Mouse (Mus musculus): Measurements from ENCODE around the gene Adamtsl4. TPM values are rescaled to one million over a fixed set of nuclear protein-coding genes. Genes with fewer than 3 reads are reported as not detected.

Adamtsl4 gene
- 5.2 and 6.0 TPM in 2 replicates for polyA plus RNA-seq (2012; rRNA removed)

- Histone ChIP-seq H3K4me1 (ENCODE audit: control insufficient read depth, insufficient read depth, low read length) (no peaks in the 10 kb centered on the region; the same call in 1 of the 2 replicates), H3K36me3 (ENCODE audit: control insufficient read depth, insufficient read depth, low read length) (no peaks in the 10 kb centered on the region), H3K27me3 (replicated peaks; ENCODE audit: control insufficient read depth, insufficient read depth, low read length) (no peaks in the 10 kb centered on the region), H3K27ac (ENCODE audit: insufficient read depth, low read depth, low read length) (peak within 1 kb of the TSS; percentile 49), H3K4me3 (ENCODE audit: insufficient read depth, low read depth, low read length) (peak within 1 kb of the TSS; percentile 49)
- TF ChIP-seq CTCF (conservative IDR thresholded peaks at IDR 0.05; ENCODE audit: insufficient read depth, insufficient read length, low read depth, low read length) (no peak), POLR2A (IDR thresholded peaks at IDR 0.05; ENCODE audit: low read depth, low read length) (no peak)
- DNase-seq, result peak; percentile 74
- WGBS, result 4% methylated on average over 50 of the region's 50 CpGs
Measured at GRCm38 (mm10) chr3:95687524-95688421, at the start of gene Adamtsl4. TSS of gene Adamtsl4 (minus strand) at chr3:95687917.

GRCm38 (mm10) chr3:95735071-95735670 is 47.5 kb upstream of the Adamtsl4 start:
- peak; percentile 27 for DNase-seq
- Histone ChIP-seq H3K27me3 (replicated peaks; ENCODE audit: control insufficient read depth, insufficient read depth, low read length) (no peaks in the 10 kb centered on the region), H3K4me3 (ENCODE audit: insufficient read depth, low read depth, low read length) (no peak overlapping the region), H3K27ac (ENCODE audit: insufficient read depth, low read depth, low read length) (no peak overlapping the region), H3K4me1 (ENCODE audit: control insufficient read depth, insufficient read depth, low read length) (0 out of 2 replicates have a peak, but pooled peaks cover 4% of the 10 kb centered on the region), H3K36me3 (ENCODE audit: control insufficient read depth, insufficient read depth, low read length) (no peaks in the 10 kb centered on the region)
- WGBS, result 87% methylated on average over 12 of the region's 12 CpGs
- no peak for TF ChIP-seq POLR2A (IDR thresholded peaks at IDR 0.05; ENCODE audit: low read depth, low read length)
- no peak for TF ChIP-seq CTCF (conservative IDR thresholded peaks at IDR 0.05; ENCODE audit: insufficient read depth, insufficient read length, low read depth, low read length)

- TF ChIP-seq CTCF (conservative IDR thresholded peaks at IDR 0.05; ENCODE audit: insufficient read depth, insufficient read length, low read depth, low read length) (no peak), POLR2A (IDR thresholded peaks at IDR 0.05; ENCODE audit: low read depth, low read length) (no peak)
- Histone ChIP-seq H3K27ac (ENCODE audit: insufficient read depth, low read depth, low read length) (no peak overlapping the region), H3K36me3 (ENCODE audit: control insufficient read depth, insufficient read depth, low read length) (no peaks in the 10 kb centered on the region), H3K4me1 (ENCODE audit: control insufficient read depth, insufficient read depth, low read length) (0 out of 2 replicates have a peak, but pooled peaks cover 4% of the 10 kb centered on the region), H3K4me3 (ENCODE audit: insufficient read depth, low read depth, low read length) (no peak overlapping the region), H3K27me3 (replicated peaks; ENCODE audit: control insufficient read depth, insufficient read depth, low read length) (no peaks in the 10 kb centered on the region)
- WGBS, result 83% methylated on average over 13 of the region's 13 CpGs
- no peak for DNase-seq
Measured at GRCm38 (mm10) chr3:95734092-95734702, 46.5 kb upstream of the Adamtsl4 start.

- peak; percentile 75 for DNase-seq
- no peaks in the 10 kb centered on the region for H3K27me3 ChIP-seq (replicated peaks; ENCODE audit: control insufficient read depth, insufficient read depth, low read length)
- H3K36me3 ChIP-seq (ENCODE audit: control insufficient read depth, insufficient read depth, low read length), result no peaks in the 10 kb centered on the region
- TF ChIP-seq CTCF (conservative IDR thresholded peaks at IDR 0.05; ENCODE audit: insufficient read depth, insufficient read length, low read depth, low read length) (no peak), POLR2A (IDR thresholded peaks at IDR 0.05; ENCODE audit: low read depth, low read length) (no peak)
- 0 out of 2 replicates have a peak, but pooled peaks cover 4% of the 10 kb centered on the region for H3K4me1 ChIP-seq (ENCODE audit: control insufficient read depth, insufficient read depth, low read length)
- 72% methylated on average over 11 of the region's 11 CpGs for WGBS
- no peak overlapping the region for H3K4me3 ChIP-seq (ENCODE audit: insufficient read depth, low read depth, low read length)
- peak overlapping the region; percentile 8 for H3K27ac ChIP-seq (ENCODE audit: insufficient read depth, low read depth, low read length)
Measured at GRCm38 (mm10) chr3:95732744-95733521, 45.2 kb upstream of the Adamtsl4 start.

DNA sequence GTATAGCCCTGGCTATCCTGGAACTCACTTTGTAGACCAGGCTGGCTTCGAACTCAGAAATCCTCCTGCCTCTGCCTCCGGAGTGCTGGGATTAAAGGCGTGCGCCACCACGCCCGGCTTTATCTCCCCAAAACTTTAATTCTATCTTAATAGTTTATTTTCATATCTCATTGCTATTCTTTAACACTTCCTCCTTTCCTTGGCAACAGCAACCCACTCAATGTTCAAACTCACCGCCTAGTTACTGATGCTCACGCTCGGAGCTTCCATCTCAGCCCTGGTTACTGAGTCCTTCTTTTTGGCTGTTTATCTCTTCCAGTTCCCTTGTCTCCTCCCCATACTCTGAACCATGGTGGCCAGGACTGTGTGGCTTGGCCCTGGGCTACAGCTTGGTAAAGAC is 44.6 kb upstream of the Adamtsl4 start:
- TF ChIP-seq POLR2A (IDR thresholded peaks at IDR 0.05; ENCODE audit: low read depth, low read length) (no peak), CTCF (conservative IDR thresholded peaks at IDR 0.05; ENCODE audit: insufficient read depth, insufficient read length, low read depth, low read length) (no peak)
- Histone ChIP-seq H3K4me1 (ENCODE audit: control insufficient read depth, insufficient read depth, low read length) (0 out of 2 replicates have a peak, but pooled peaks cover 4% of the 10 kb centered on the region), H3K36me3 (ENCODE audit: control insufficient read depth, insufficient read depth, low read length) (no peaks in the 10 kb centered on the region), H3K27ac (ENCODE audit: insufficient read depth, low read depth, low read length) (peak overlapping the region; percentile 8; the same call in 1 of the 2 replicates), H3K27me3 (replicated peaks; ENCODE audit: control insufficient read depth, insufficient read depth, low read length) (no peaks in the 10 kb centered on the region), H3K4me3 (ENCODE audit: insufficient read depth, low read depth, low read length) (no peak overlapping the region)
- DNase-seq, result no peak
- WGBS, result 94% methylated on average over 9 of the region's 9 CpGs

DNA sequence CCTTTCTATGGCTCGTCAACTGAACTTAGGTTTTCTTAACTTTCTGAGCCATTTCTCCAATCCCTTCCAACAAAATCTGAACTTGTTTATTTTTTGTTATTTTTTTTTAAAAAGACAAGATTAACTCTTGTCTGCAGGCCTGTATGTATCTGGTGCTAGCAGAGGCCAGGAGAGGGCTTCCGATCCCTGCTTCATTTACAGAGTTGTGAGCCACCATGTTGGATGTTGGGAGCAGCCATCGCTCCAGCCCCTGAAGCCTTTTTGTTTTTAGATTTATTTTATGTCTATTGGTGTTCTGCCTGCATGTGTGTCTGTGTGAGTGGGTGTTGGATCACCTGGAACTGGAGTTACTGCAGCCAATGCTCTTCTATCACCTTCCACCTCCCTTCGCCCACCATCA is 44.1 kb upstream of the Adamtsl4 start:
- 0 out of 2 replicates have a peak, but pooled peaks cover 4% of the 10 kb centered on the region for H3K4me1 ChIP-seq (ENCODE audit: control insufficient read depth, insufficient read depth, low read length)
- TF ChIP-seq POLR2A (IDR thresholded peaks at IDR 0.05; ENCODE audit: low read depth, low read length) (no peak), CTCF (conservative IDR thresholded peaks at IDR 0.05; ENCODE audit: insufficient read depth, insufficient read length, low read depth, low read length) (no peak)
- no peaks in the 10 kb centered on the region for H3K27me3 ChIP-seq (replicated peaks; ENCODE audit: control insufficient read depth, insufficient read depth, low read length)
- no peak overlapping the region for H3K4me3 ChIP-seq (ENCODE audit: insufficient read depth, low read depth, low read length)
- DNase-seq, result no peak
- WGBS, result 90% methylated on average over 4 of the region's 4 CpGs
- H3K36me3 ChIP-seq (ENCODE audit: control insufficient read depth, insufficient read depth, low read length), result no peaks in the 10 kb centered on the region
- no peak overlapping the region for H3K27ac ChIP-seq (ENCODE audit: insufficient read depth, low read depth, low read length)
